32 mouse cellular contexts compared by ENCODE assay signal in the genomic region with DNA sequence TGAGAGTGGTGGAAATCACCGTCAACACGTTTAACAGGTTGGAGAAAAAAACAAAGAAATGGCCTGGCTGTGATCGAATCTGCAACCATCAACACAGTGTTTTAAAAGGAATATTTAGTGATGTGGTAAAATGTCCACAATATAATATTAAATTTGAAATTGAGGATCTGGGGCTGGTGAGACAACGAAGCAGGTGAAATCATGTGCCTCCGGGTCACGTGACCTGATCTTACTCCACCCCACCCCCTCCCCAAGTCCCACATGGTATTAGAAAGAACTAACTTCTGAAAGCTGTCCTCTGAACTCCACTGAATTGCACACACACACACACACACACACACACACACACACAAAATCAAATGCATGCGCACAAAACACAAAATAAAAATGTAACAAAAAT.
"Had no signal": no experiment of that assay in that cellular context is flagged by ENCODE, and none has a peak within 500 bp of the region (broad histone marks: within the 10 kb centered on the region; RNA-seq: fewer than 3 reads in every experiment).

No protein-coding gene starts in this region.

- H3K36me3 ChIP-seq: limb, embryonic 10.5 days; limb, embryonic 12.5 days; limb, embryonic 13.5 days; limb, embryonic 15.5 days; liver, embryonic 13.5 days; liver, embryonic 15.5 days; lung, embryonic 15.5 days; midbrain, embryonic 10.5 days; midbrain, embryonic 12.5 days; midbrain, embryonic 13.5 days; midbrain, embryonic 15.5 days; neural tube, embryonic 12.5 days had no signal

- H3K9me3 ChIP-seq: limb, embryonic 10.5 days; limb, embryonic 12.5 days; limb, embryonic 13.5 days; limb, embryonic 15.5 days; liver, embryonic 13.5 days; liver, embryonic 15.5 days; lung, embryonic 15.5 days; megakaryocyte, embryonic 14.5 days; midbrain, embryonic 10.5 days; midbrain, embryonic 12.5 days; midbrain, embryonic 13.5 days; midbrain, embryonic 15.5 days; neural tube, embryonic 12.5 days had no signal

- DNase-seq: left cerebral cortex, postnatal 4 days; liver; liver, embryonic 13.5 days; liver, postnatal 0 days; lung, adult 18-20 months; lung, adult 2 months; lung, embryonic 14.5 days; lung, postnatal 10 days; lung, postnatal 14 days; lung, postnatal 36 days; lung, postnatal 4 days; midbrain, embryonic 14.5 days had no signal

- H3K9ac ChIP-seq: limb, embryonic 12.5 days; limb, embryonic 13.5 days; limb, embryonic 15.5 days; liver, embryonic 13.5 days; liver, embryonic 14.5 days; liver, embryonic 15.5 days; liver, postnatal 0 days; lung, embryonic 14.5 days; lung, embryonic 15.5 days; midbrain, embryonic 12.5 days; midbrain, embryonic 13.5 days; midbrain, embryonic 15.5 days; neural tube, embryonic 12.5 days had no signal

- H3K27ac ChIP-seq: left cerebral cortex, adult 2 months; limb, embryonic 10.5 days; limb, embryonic 12.5 days; limb, embryonic 13.5 days; limb, embryonic 15.5 days; liver, embryonic 13.5 days; liver, embryonic 14.5 days; liver, embryonic 15.5 days; lung, embryonic 15.5 days; macrophage; midbrain, embryonic 10.5 days; midbrain, embryonic 12.5 days; midbrain, embryonic 13.5 days; midbrain, embryonic 15.5 days; neural tube, embryonic 12.5 days had no signal

- H3K27me3 ChIP-seq: limb, embryonic 12.5 days; limb, embryonic 13.5 days; limb, embryonic 15.5 days; liver, embryonic 15.5 days; lung, embryonic 15.5 days; midbrain, embryonic 15.5 days; neural tube, embryonic 12.5 days had no signal

- H3K4me3 ChIP-seq: left cerebral cortex, adult 2 months; limb, embryonic 10.5 days; limb, embryonic 12.5 days; limb, embryonic 13.5 days; limb, embryonic 15.5 days; liver, embryonic 13.5 days; liver, embryonic 15.5 days; lung, embryonic 15.5 days; megakaryocyte, embryonic 14.5 days; midbrain, embryonic 10.5 days; midbrain, embryonic 12.5 days; midbrain, embryonic 13.5 days; midbrain, embryonic 15.5 days; myocyte; neural tube, embryonic 12.5 days had no signal

- ATAC-seq: liver, postnatal 0 days; lung, postnatal 0 days; midbrain, embryonic 13.5 days; midbrain, embryonic 15.5 days; midbrain, embryonic 16.5 days had no signal

- H3K4me2 ChIP-seq: limb, embryonic 12.5 days; limb, embryonic 13.5 days; limb, embryonic 15.5 days; liver, embryonic 11.5 days; liver, embryonic 13.5 days; liver, embryonic 15.5 days; lung, embryonic 14.5 days; lung, embryonic 15.5 days; midbrain, embryonic 11.5 days; midbrain, embryonic 12.5 days; midbrain, embryonic 13.5 days; midbrain, embryonic 15.5 days; neural tube, embryonic 12.5 days had no signal
